In genomic region chr5:135286185-135286584, GRCm38 (mm10) we compare ENCODE assay signal across 8 mouse cellular contexts. TPM values are rescaled to one million over a fixed set of nuclear protein-coding genes. Genes with fewer than 3 reads are reported as not detected.
DNase-seq lines count a peak whose midpoint lies in the region; ATAC-seq and TF ChIP-seq lines count a peak whose summit lies in the region.

No protein-coding gene starts in this region.

- peak; percentile 33 for DNase-seq in 3134 (ENCODE audit: extremely low read depth, insufficient read length, low spot score)
- DNase-seq in adrenal gland, adult 8-10 months, result peak; percentile 61
- DNase-seq in embryonic facial prominence, embryonic 11.5 days (ENCODE audit: low spot score), result peak; percentile 89
- DNase-seq in heart, adult 9 months (ENCODE audit: low spot score in 2 of 2), result peak; percentile 48 to 64
- peak; percentile 45 for DNase-seq in liver, adult 2 months (ENCODE audit: extremely low read depth, low read depth, low spot score)

- H3K9me3 ChIP-seq in embryonic facial prominence, embryonic 11.5 days (replicated peaks; ENCODE audit: control insufficient read depth, low read length), result no peaks in the 10 kb centered on the region
- no peaks in the 10 kb centered on the region for H3K9me3 ChIP-seq in kidney, embryonic 15.5 days (replicated peaks)
- H3K9me3 ChIP-seq in neural tube, embryonic 12.5 days, result no peaks in the 10 kb centered on the region
- no peaks in the 10 kb centered on the region for H3K9me3 ChIP-seq in stomach, embryonic 15.5 days

- H3K4me3 ChIP-seq in embryonic facial prominence, embryonic 11.5 days (ENCODE audit: low read depth, low read length), result no peak overlapping the region
- H3K4me3 ChIP-seq in kidney, embryonic 15.5 days (replicated peaks), result no peak overlapping the region
- H3K4me3 ChIP-seq in liver, adult 2 months (ENCODE audit: insufficient read depth, low read depth, low read length), result no peak overlapping the region
- no peak overlapping the region for H3K4me3 ChIP-seq in neural tube, embryonic 12.5 days
- no peak overlapping the region for H3K4me3 ChIP-seq in stomach, embryonic 15.5 days (replicated peaks)

- no peak for TF ChIP-seq POLR2A in liver, adult 2 months (IDR thresholded peaks at IDR 0.05; ENCODE audit: extremely low read depth, insufficient read depth, low read length)

- no peaks in the 10 kb centered on the region for H3K36me3 ChIP-seq in embryonic facial prominence, embryonic 11.5 days (replicated peaks; ENCODE audit: control insufficient read depth, insufficient read depth, low read depth, low read length)
- no peaks in the 10 kb centered on the region for H3K36me3 ChIP-seq in kidney, embryonic 15.5 days
- no peaks in the 10 kb centered on the region for H3K36me3 ChIP-seq in liver, adult 2 months (ENCODE audit: control insufficient read depth, insufficient read depth, low read length)
- no peaks in the 10 kb centered on the region for H3K36me3 ChIP-seq in neural tube, embryonic 12.5 days
- no peaks in the 10 kb centered on the region for H3K36me3 ChIP-seq in stomach, embryonic 15.5 days

- H3K27me3 ChIP-seq in embryonic facial prominence, embryonic 11.5 days (ENCODE audit: control insufficient read depth, insufficient read depth, low read length), result no peaks in the 10 kb centered on the region
- 0 out of 2 replicates have a peak, but pooled peaks cover 3% of the 10 kb centered on the region for H3K27me3 ChIP-seq in kidney, embryonic 15.5 days
- no peaks in the 10 kb centered on the region for H3K27me3 ChIP-seq in liver, adult 2 months (ENCODE audit: control insufficient read depth, insufficient read depth, low read length)
- H3K27me3 ChIP-seq in neural tube, embryonic 12.5 days (replicated peaks), result no peaks in the 10 kb centered on the region
- H3K27me3 ChIP-seq in stomach, embryonic 15.5 days (replicated peaks), result no peaks in the 10 kb centered on the region

- H3K9ac ChIP-seq in embryonic facial prominence, embryonic 11.5 days (replicated peaks; ENCODE audit: low read length), result no peak overlapping the region
- no peak overlapping the region for H3K9ac ChIP-seq in kidney, embryonic 15.5 days
- no peak overlapping the region for H3K9ac ChIP-seq in liver, adult 2 months (ENCODE audit: low read depth, low read length)
- no peak overlapping the region for H3K9ac ChIP-seq in neural tube, embryonic 12.5 days
- H3K9ac ChIP-seq in stomach, embryonic 15.5 days, result no peak overlapping the region

- H3K27ac ChIP-seq in embryonic facial prominence, embryonic 11.5 days (replicated peaks; ENCODE audit: low read depth, low read length), result no peak overlapping the region
- no peak overlapping the region for H3K27ac ChIP-seq in kidney, embryonic 15.5 days
- H3K27ac ChIP-seq in liver, adult 2 months (replicated peaks; ENCODE audit: insufficient read depth, low read depth, low read length), result no peak overlapping the region
- no peak overlapping the region for H3K27ac ChIP-seq in neural tube, embryonic 12.5 days
- no peak overlapping the region for H3K27ac ChIP-seq in stomach, embryonic 15.5 days

- no peaks in the 10 kb centered on the region for H3K4me1 ChIP-seq in embryonic facial prominence, embryonic 11.5 days (ENCODE audit: control insufficient read depth, insufficient read depth, low read length)
- H3K4me1 ChIP-seq in kidney, embryonic 15.5 days, result no peaks in the 10 kb centered on the region
- H3K4me1 ChIP-seq in liver, adult 2 months (ENCODE audit: control insufficient read depth, insufficient read depth, low read length), result no peaks in the 10 kb centered on the region
- H3K4me1 ChIP-seq in neural tube, embryonic 12.5 days, result no peaks in the 10 kb centered on the region
- no peaks in the 10 kb centered on the region for H3K4me1 ChIP-seq in stomach, embryonic 15.5 days

- WGBS in embryonic facial prominence, embryonic 11.5 days, result under 1% methylated on average over 6 of the region's 6 CpGs
- WGBS in kidney, embryonic 15.5 days, result 0% methylated on average over 6 of the region's 6 CpGs
- WGBS in liver, adult 2 months, result 2% methylated on average over 6 of the region's 6 CpGs
- WGBS in neural tube, embryonic 12.5 days, result 1% methylated on average over 6 of the region's 6 CpGs
- 3% methylated on average over 6 of the region's 6 CpGs for WGBS in stomach, embryonic 15.5 days

- ATAC-seq in embryonic facial prominence, embryonic 11.5 days (replicated peaks; ENCODE audit: insufficient number of reproducible peaks, low FRiP score, low TSS enrichment, low read depth), result peak; percentile 76
- peak; percentile 66; the same call in 1 of the 2 replicates for ATAC-seq in kidney, embryonic 15.5 days (replicated peaks; ENCODE audit: low FRiP score)
- ATAC-seq in neural tube, embryonic 12.5 days (ENCODE audit: low FRiP score, low read depth), result peak; percentile 63
- peak; percentile 60; the same call in 1 of the 2 replicates for ATAC-seq in stomach, embryonic 15.5 days (ENCODE audit: insufficient read depth, low FRiP score, low read depth)

- TF ChIP-seq CTCF in liver, adult 2 months (IDR thresholded peaks at IDR 0.05; ENCODE audit: low read depth, low read length), result peak; percentile 95

- no peaks in the 10 kb centered on the region for H3K79me2 ChIP-seq in liver, adult 2 months (ENCODE audit: control insufficient read depth, insufficient read depth, low read length)

- no peak overlapping the region for H3K4me2 ChIP-seq in embryonic facial prominence, embryonic 11.5 days (ENCODE audit: low read depth, low read length)
- H3K4me2 ChIP-seq in kidney, embryonic 15.5 days, result no peak overlapping the region
- H3K4me2 ChIP-seq in neural tube, embryonic 12.5 days (replicated peaks), result no peak overlapping the region
- no peak overlapping the region for H3K4me2 ChIP-seq in stomach, embryonic 15.5 days

RNA-seq across cellular contexts. Expression of gene Fzd9, which starts 35.2 kb away (rescaled TPM):
- total RNA-seq in adrenal gland, adult 8-10 months (2022), result 10 to 100 TPM in 1 of 4 experiments, 1 to 10 TPM in 3; 2.8 to 10.5 (median 6.3) TPM
- polyA plus RNA-seq in embryonic facial prominence, embryonic 11.5 days (2014; fragmentation: Nextera tagmentation; extraction: Ambion mirVana), result 3.4 TPM in 2 replicates
- polyA plus RNA-seq in kidney, embryonic 15.5 days (2015; fragmentation: Nextera tagmentation; extraction: Ambion mirVana), result 1.7 and 2.0 TPM in 2 replicates
- not detected in 2 replicates for total RNA-seq in liver, adult 2 months (2014; rRNA removed)
- 0.05 and 0.07 TPM in 2 replicates for polyA plus RNA-seq in liver, adult 2 months (2012; rRNA removed)
- 11.9 and 14.5 TPM in 2 replicates for polyA plus RNA-seq in neural tube, embryonic 12.5 days (2016; fragmentation: Nextera tagmentation; extraction: Ambion mirVana)
- polyA plus RNA-seq in stomach, embryonic 15.5 days (2015; fragmentation: Nextera tagmentation; extraction: Ambion mirVana), result 0.90 and 1.4 TPM in 2 replicates

Comparison
In these comparisons a context has a peak if more than half of its experiments do, and no peak if none do; other contexts are left out.
1. DNase-seq: peak in every context shown above with its lines; median percentile 89 in embryonic facial prominence, embryonic 11.5 days; 61 in adrenal gland, adult 8-10 months; 56 in heart, adult 9 months; 45 in liver, adult 2 months; 33 in 3134.